Mouse (Mus musculus) G1E-ER4 (cell line): ENCODE results near the gene Strip1. TPM values are rescaled to one million over a fixed set of nuclear protein-coding genes. Genes with fewer than 3 reads are reported as not detected.

Experiments
- GATA1 ChIP-seq: IDR thresholded peaks from one replicate; pipeline ENCODE4 v1.8.0; 2012; ENCODE audit warnings: low read length, inconsistent platforms
- polyA plus RNA-seq: library from polyadenylated mRNA; stranded (reverse); fragments of >175 nt; gene quantifications from 2 replicates; pipeline ENCODE4 v1.2.3, GENCODE M21; 2012

Gene Strip1
- polyA plus RNA-seq, 1 experiment: 20.0 TPM

GRCm38 (mm10) chr3:107581103-107582010 lies 50.1 kb downstream of the Strip1 start:
- no peak for TF ChIP-seq GATA1

GRCm38 (mm10) chr3:107579466-107579865 lies 52.0 kb downstream of the Strip1 start:
- no peak for TF ChIP-seq GATA1

- TF ChIP-seq GATA1: no peak
Observed at GRCm38 (mm10) chr3:107577810-107578390, 53.6 kb downstream of the Strip1 start.

GRCm38 (mm10) chr3:107576807-107577206 lies 54.7 kb downstream of the Strip1 start:
- no peak for TF ChIP-seq GATA1

- TF ChIP-seq GATA1: no peak
Observed at GRCm38 (mm10) chr3:107571205-107571604, 60.3 kb downstream of the Strip1 start.

GRCm38 (mm10) chr3:107568721-107569120 lies 62.8 kb downstream of the Strip1 start:
- no peak for TF ChIP-seq GATA1

GRCm38 (mm10) chr3:107567766-107568165 lies 63.7 kb downstream of the Strip1 start:
- no peak for TF ChIP-seq GATA1

GRCm38 (mm10) chr3:107565331-107565730 lies 66.2 kb downstream of the Strip1 start:
- no peak for TF ChIP-seq GATA1

GRCm38 (mm10) chr3:107563880-107564279 lies 67.6 kb downstream of the Strip1 start:
- TF ChIP-seq GATA1: no peak

GRCm38 (mm10) chr3:107562591-107562990 lies 68.9 kb downstream of the Strip1 start:
- no peak for TF ChIP-seq GATA1

Other genes with a start within 250 kb of the Strip1 start
- gene Kcnc4, start 172.1 kb downstream of the Strip1 start, polyA plus RNA-seq: not detected in 2 replicates
- not detected in 2 replicates for gene Slc6a17, start 113.7 kb downstream of the Strip1 start, polyA plus RNA-seq
- not detected in 2 replicates for gene Ubl4b, start 76.6 kb downstream of the Strip1 start, polyA plus RNA-seq
- not detected in 2 replicates for gene Alx3, start 36.7 kb downstream of the Strip1 start, polyA plus RNA-seq
- gene Gm10961, start 372 bp downstream of the Strip1 start, polyA plus RNA-seq: not detected in 2 replicates
- gene Ahcyl1, start 64.9 kb upstream of the Strip1 start, polyA plus RNA-seq: 11.9 and 14.6 TPM in 2 replicates
- gene Csf1, start 128.8 kb upstream of the Strip1 start, polyA plus RNA-seq: not detected in 2 replicates
- not detected in 2 replicates for gene Eps8l3, start 245.5 kb upstream of the Strip1 start, polyA plus RNA-seq